Mouse (Mus musculus) liver, adult 2 months (tissue): ENCODE data around the gene Hipk3.

Source experiments
- CTCF ChIP-seq: fragments of 200-500 bp; IDR thresholded peaks from 2 replicates; pipeline ENCODE4 v1.5.1; 2011; ENCODE audit warnings: low read depth, low read length, control low read depth
- POLR2A ChIP-seq: fragments of 200-500 bp; IDR thresholded peaks from 2 replicates; pipeline ENCODE4 v1.6.1; 2011; ENCODE audit warnings: low read length, control low read depth; ENCODE audit not compliant: insufficient read depth; ENCODE audit errors: extremely low read depth

GRCm38 (mm10) chr2:104404036-104404435 lies 90.2 kb downstream of the Hipk3 start:
- TF ChIP-seq POLR2A, result no peak
- TF ChIP-seq CTCF, result no peak
